ENCODE assay signal across 24 mouse cellular contexts in genomic region chr5:135511105-135511504, GRCm38 (mm10). TPM values are rescaled to one million over a fixed set of nuclear protein-coding genes. Genes with fewer than 3 reads are reported as not detected.
DNase-seq lines count a peak whose midpoint lies in the region; ATAC-seq and TF ChIP-seq lines count a peak whose summit lies in the region.
"Had no signal": no experiment of that assay in that cellular context is flagged by ENCODE, and none has a peak within 500 bp of the region (broad histone marks: within the 10 kb centered on the region; RNA-seq: fewer than 3 reads in every experiment).

No protein-coding gene starts in this region.

- H3K27ac ChIP-seq in layer of hippocampus, adult 2 months: no peak overlapping the region
- H3K27ac ChIP-seq in midbrain, postnatal 0 days (ENCODE audit: low read depth, low read length): no peak overlapping the region
- H3K27ac ChIP-seq in midbrain, embryonic 16.5 days (ENCODE audit: low read length): no peak overlapping the region
- H3K27ac ChIP-seq: heart, embryonic 10.5 days; stomach, embryonic 15.5 days had no signal

- H3K4me2 ChIP-seq in midbrain, postnatal 0 days (ENCODE audit: low read depth, low read length, poor library complexity, severe bottlenecking): no peak overlapping the region
- H3K4me2 ChIP-seq in midbrain, embryonic 16.5 days (ENCODE audit: low read length): no peak overlapping the region
- H3K4me2 ChIP-seq: stomach, embryonic 15.5 days had no signal

- H3K4me1 ChIP-seq in midbrain, postnatal 0 days (ENCODE audit: insufficient read depth, low read length): no peaks in the 10 kb centered on the region; the same call in 1 of the 2 replicates
- peaks cover 5% of the 10 kb centered on the region for H3K4me1 ChIP-seq in midbrain, embryonic 16.5 days (ENCODE audit: control insufficient read depth, insufficient read depth, low read length)

- H3K9me3 ChIP-seq in midbrain, postnatal 0 days (ENCODE audit: low read length): no peaks in the 10 kb centered on the region
- H3K9me3 ChIP-seq in midbrain, embryonic 16.5 days (replicated peaks; ENCODE audit: control insufficient read depth, low read length, poor library complexity, severe bottlenecking): 0 out of 2 replicates have a peak, but pooled peaks cover 3% of the 10 kb centered on the region
- H3K9me3 ChIP-seq: heart, embryonic 10.5 days; stomach, embryonic 15.5 days had no signal

- H3K9ac ChIP-seq in midbrain, postnatal 0 days (replicated peaks; ENCODE audit: low read length, poor library complexity, severe bottlenecking): no peak overlapping the region
- no peak overlapping the region for H3K9ac ChIP-seq in midbrain, embryonic 16.5 days (ENCODE audit: low read depth, low read length)
- H3K9ac ChIP-seq: stomach, embryonic 15.5 days had no signal

- DNase-seq in adrenal gland, postnatal 14 days: peak; percentile 42
- no peak for DNase-seq in adrenal gland, postnatal 10 days
- DNase-seq in layer of hippocampus, adult 2 months (ENCODE audit: low spot score in 2 of 2): no peak
- no peak for DNase-seq in layer of hippocampus, adult 18-20 months (ENCODE audit: low spot score in 2 of 2)
- no peak for DNase-seq in midbrain, postnatal 0 days (ENCODE audit: low spot score)
- no peak for DNase-seq in T-cell, adult 2 months (ENCODE audit: low spot score)
- DNase-seq in thymus, postnatal 0 days (ENCODE audit: low spot score): no peak
- DNase-seq: B cell, adult 2 months; cerebellum, postnatal 10 days; gastrocnemius, postnatal 25 days; heart, postnatal 4 days; kidney, postnatal 14 days; retina, postnatal 1 day; thymus, postnatal 36 days had no signal

- ATAC-seq in midbrain, postnatal 0 days (ENCODE audit: low FRiP score): no peak
- no peak for ATAC-seq in midbrain, embryonic 16.5 days
- ATAC-seq: activated CD4-positive, CD25-positive, alpha-beta regulatory T cell, adult 4 months had no signal

- no peaks in the 10 kb centered on the region for H3K27me3 ChIP-seq in midbrain, postnatal 0 days (ENCODE audit: insufficient read depth, low read length)
- no peaks in the 10 kb centered on the region for H3K27me3 ChIP-seq in midbrain, embryonic 16.5 days (ENCODE audit: control insufficient read depth, insufficient read depth, low read depth, low read length)
- H3K27me3 ChIP-seq: stomach, embryonic 15.5 days had no signal

- peak; percentile 42 for TF ChIP-seq CTCF in layer of hippocampus, adult 2 months (conservative IDR thresholded peaks at IDR 0.05)
- peak; percentile 35 for TF ChIP-seq CTCF in midbrain, postnatal 0 days (IDR thresholded peaks at IDR 0.05)

- no peaks in the 10 kb centered on the region for H3K36me3 ChIP-seq in midbrain, postnatal 0 days (ENCODE audit: insufficient read depth, low read length)
- no peaks in the 10 kb centered on the region for H3K36me3 ChIP-seq in midbrain, embryonic 16.5 days (ENCODE audit: control insufficient read depth, insufficient read depth, low read length)

- no peak overlapping the region for H3K4me3 ChIP-seq in layer of hippocampus, adult 2 months
- no peak overlapping the region for H3K4me3 ChIP-seq in midbrain, postnatal 0 days (ENCODE audit: low read depth, low read length)
- no peak overlapping the region for H3K4me3 ChIP-seq in midbrain, embryonic 16.5 days (ENCODE audit: low read depth, low read length)
- H3K4me3 ChIP-seq: heart, embryonic 10.5 days; stomach, embryonic 15.5 days had no signal

- WGBS in midbrain, postnatal 0 days: 69% methylated on average over 5 of the region's 5 CpGs
- 63% methylated on average over 5 of the region's 5 CpGs for WGBS in midbrain, embryonic 16.5 days

RNA-seq across cellular contexts. Expression of gene Hip1, which starts 33.8 kb away (rescaled TPM):
- total RNA-seq in adrenal gland, postnatal 14 days (2021): 31.1 and 38.5 TPM in 2 replicates
- 10 to 100 TPM; 33.7 to 39.3 TPM for total RNA-seq in adrenal gland, postnatal 10 days (2021)
- total RNA-seq in layer of hippocampus, adult 2 months (2021): 10 to 100 TPM; 41.2 to 41.4 TPM
- 10 to 100 TPM; 34.6 to 34.8 TPM for total RNA-seq in layer of hippocampus, adult 18-20 months (2021)
- 122 and 126 TPM in 2 replicates for total RNA-seq in midbrain, postnatal 0 days (2014; rRNA removed)
- 24.9 and 28.3 TPM in 2 replicates for polyA plus RNA-seq in midbrain, postnatal 0 days (2015; fragmentation: Nextera tagmentation; extraction: Ambion mirVana)
- polyA plus RNA-seq in midbrain, embryonic 16.5 days (2015; fragmentation: Nextera tagmentation; extraction: Ambion mirVana): 39.4 and 39.7 TPM in 2 replicates
- 2.4 and 2.7 TPM in 2 replicates for polyA plus RNA-seq in thymus, postnatal 0 days (2015; fragmentation: Nextera tagmentation; extraction: Ambion mirVana)

RNA-seq across cellular contexts. Expression of gene Ccl26, which starts 52.3 kb away (rescaled TPM):
- total RNA-seq in adrenal gland, postnatal 14 days (2021): not detected in 2 replicates
- total RNA-seq in adrenal gland, postnatal 10 days (2021): not detected
- total RNA-seq in layer of hippocampus, adult 2 months (2021): not detected
- not detected for total RNA-seq in layer of hippocampus, adult 18-20 months (2021)
- not detected in 2 replicates for total RNA-seq in midbrain, postnatal 0 days (2014; rRNA removed)
- polyA plus RNA-seq in midbrain, postnatal 0 days (2015; fragmentation: Nextera tagmentation; extraction: Ambion mirVana): not detected in 2 replicates
- not detected in 2 replicates for polyA plus RNA-seq in midbrain, embryonic 16.5 days (2015; fragmentation: Nextera tagmentation; extraction: Ambion mirVana)
- not detected in 2 replicates for polyA plus RNA-seq in thymus, postnatal 0 days (2015; fragmentation: Nextera tagmentation; extraction: Ambion mirVana)
- total RNA-seq: adrenal gland, postnatal 4 days; gastrocnemius, postnatal 25 days; heart, postnatal 4 days; layer of hippocampus, postnatal 25 days; left cerebral cortex, postnatal 36 days had no signal
- polyA plus RNA-seq: activated CD4-positive, CD25-positive, alpha-beta regulatory T cell, adult 4 months; heart, embryonic 10.5 days; intestine, embryonic 14.5 days; liver, embryonic 16.5 days; neural tube, embryonic 14.5 days; stomach, embryonic 15.5 days had no signal
